Mouse (Mus musculus) lung, postnatal 14 days (tissue): ENCODE results near the gene BC034090.
A peak's percentile ranks its signal among the peaks of the same experiment; 100 is the strongest.
"Not testable (repeated sequence)": the region's sequence is repeated elsewhere in the genome, so short reads cannot be mapped to it uniquely, and the experiment has no call there.

ENCODE experiments used
- DNase-seq: peaks from one replicate; pipeline ENCODE4 v3.0.0; 2021

Gene BC034090

DNA sequence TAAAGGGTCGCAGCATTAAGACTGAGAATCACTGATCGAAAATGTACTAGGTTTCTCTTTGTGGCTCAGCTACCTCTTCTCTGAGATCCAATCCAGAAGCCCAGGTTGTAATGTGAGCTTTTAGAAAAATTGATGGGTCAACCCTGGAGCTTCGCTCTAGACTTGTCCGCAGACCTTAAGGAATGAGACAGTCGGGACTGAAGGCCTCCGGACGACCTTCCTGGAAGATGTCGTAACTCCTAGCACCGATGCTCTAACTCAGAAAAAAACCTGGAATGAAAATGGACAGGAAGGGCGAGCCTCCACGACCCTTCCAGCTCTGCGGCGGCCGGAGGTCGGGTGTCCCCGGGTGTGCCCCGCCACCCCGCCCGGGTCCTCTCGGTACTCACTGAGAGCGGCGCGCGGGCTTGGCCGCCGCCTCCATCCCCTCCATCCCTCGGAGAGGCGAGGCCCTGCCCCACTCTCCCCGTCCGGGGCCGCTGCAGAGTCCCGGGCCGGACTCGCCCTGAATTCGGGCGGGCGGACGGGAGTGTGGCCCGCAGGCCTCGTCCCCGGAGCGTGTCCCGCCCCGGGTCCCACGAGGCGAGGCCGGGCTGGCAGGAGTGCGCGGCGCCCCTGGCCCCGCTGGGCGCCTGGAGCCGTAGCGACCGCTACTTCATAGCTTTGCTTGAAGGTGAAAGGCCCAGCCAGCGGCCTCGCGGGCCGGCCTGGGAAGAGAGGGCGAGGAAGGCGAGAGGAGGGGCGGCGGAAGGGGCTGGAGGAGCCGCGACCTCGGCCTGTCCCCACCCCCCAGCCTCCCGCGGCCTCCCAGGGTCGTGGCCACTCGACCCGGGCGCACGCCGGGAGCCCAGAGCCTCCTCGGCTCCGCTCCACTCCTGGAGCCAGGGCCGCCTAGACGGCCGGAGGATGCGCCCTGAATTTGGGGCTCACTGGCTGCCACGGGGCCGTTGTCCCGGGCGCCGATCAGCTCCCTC lies at the start of gene BC034090:
Gene BC034090, minus strand, starts transcription at position 648 of the 974 bp plus-strand sequence.
- peak; percentile 58 for DNase-seq

DNA sequence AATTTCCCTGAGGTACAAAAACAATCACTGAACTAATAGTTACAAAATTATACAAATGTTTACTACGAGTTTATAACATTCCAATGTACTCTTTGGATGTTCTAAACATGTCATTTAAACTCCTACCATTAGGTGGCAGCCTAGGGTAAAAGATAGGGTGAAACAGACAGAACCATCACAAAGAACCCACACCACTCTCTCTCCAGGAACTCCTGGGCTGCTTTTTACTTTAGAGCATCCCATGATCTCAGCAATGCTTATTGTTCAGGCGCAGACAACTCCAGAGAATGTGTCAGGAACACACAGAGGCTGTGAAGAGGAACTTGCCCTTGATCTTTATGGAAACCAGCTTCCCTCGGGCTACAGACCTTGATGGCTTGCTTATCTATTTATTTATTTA lies 49.2 kb upstream of the BC034090 start:
- DNase-seq, result peak; percentile 51

DNA sequence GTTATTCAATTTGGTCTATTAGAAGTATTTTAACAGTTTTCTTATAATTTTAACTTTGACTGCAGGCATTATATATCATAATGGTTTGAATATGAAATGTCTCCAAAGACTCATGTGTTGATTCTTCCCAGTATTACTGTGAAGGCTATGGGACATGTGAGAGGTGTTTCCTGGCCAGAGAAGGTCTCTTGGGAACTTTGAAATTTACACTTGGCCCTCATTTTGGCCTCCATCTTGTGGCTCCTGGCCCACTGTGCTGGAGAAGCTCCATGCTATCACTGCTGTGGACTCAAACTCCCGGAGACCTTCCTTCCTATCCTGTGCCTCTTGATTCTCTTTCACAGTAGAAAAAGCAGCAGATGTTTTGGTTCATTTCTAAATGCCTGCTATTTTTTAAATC lies 45.2 kb upstream of the BC034090 start:
- DNase-seq, result no peak

DNA sequence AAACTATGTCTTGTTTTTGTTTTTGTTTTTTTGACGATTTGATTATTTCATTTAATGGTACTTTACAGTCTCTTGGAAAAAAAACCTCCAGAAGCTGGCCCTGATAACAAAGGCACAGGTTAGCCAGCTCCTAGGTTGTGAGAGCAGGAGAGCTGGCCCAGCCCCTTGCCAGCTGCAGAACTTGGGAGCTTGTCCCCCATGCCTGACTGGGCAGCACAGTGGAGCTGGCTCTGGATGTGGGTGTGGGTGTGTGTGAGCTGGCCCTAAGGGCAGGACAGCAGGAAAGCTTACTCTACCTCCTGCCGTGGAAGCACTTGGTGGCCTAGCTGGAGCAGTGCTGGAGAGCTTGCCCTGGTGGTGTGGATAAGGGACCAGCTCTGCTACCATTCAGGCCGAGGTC lies 43.8 kb upstream of the BC034090 start:
- DNase-seq, result no peak

DNA sequence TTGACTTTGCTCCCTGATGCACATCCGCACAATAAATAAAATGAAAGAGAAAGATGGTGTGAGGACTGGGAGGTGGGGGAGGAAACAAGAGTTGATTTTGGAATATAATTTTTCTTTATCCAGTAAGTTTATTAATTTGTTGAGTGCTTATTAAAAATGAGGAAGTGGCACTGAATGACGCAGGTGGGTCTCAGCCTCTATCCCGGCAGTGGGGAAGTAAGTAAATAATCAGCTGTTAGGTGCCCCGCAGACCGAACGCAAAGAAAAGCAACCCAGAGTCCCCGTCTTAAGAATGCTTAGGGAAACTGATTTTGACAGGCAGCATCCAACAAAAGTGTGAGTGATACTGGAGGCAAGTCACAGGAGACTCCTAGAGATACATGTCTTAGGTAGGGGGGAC lies 39.6 kb upstream of the BC034090 start:
- no peak for DNase-seq

DNA sequence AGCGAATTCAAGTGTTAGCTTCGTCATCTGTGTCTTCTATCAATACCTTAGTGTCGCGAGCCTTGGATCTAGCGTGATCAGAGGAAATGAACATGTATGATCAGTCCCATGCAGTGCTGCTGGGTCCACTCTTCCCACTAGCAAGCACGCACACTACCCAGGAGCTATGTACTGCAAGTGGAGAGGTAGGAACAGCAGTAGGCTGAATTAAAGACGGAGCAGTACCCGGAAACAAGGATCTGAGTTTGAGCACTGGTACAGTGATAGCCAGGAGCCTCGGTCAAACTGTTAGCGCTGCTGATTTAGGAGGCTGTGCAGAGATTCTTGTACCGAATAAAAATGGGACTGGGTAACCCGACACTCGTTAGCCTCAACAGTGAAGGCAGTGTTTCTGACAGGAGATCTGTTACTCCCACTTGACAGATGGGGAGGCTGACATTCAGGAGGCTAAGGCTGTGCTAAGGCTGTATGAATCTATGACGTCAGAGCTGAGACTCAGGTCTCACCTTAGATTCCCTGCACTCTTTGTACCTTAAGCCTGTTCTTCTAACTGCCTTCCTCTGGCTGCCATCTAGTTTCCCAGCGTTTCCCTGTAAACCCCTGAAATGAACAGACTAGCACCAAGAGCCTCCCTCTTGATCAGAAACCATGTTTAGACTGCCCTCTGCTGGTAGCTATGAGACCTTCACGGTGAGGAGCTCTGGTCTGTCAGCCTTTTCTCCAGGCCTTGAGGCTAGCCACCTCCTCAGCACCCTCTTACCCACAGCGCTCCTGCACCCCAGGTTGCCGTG lies 37.0 kb upstream of the BC034090 start:
- peak; percentile 68 for DNase-seq

DNA sequence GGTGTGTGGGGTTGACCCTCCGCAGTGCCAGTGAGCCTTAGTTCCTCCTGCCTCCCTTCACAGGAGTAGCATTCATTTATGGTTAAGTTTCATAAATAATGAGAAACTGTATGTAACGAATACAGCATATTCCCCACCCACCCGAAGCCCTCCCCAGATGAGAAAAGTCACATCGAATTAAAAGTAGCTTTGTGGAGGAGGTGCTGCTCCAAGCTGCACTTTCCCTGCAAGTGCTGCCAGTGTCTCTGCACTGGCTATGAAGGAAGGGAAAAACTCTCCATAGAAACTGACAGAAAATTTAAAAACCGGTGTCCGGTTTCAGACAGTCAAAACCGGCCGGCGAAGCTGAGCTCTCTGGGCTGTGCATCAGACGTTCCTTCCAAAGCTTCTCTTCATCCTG lies 36.1 kb upstream of the BC034090 start:
- no peak for DNase-seq

DNA sequence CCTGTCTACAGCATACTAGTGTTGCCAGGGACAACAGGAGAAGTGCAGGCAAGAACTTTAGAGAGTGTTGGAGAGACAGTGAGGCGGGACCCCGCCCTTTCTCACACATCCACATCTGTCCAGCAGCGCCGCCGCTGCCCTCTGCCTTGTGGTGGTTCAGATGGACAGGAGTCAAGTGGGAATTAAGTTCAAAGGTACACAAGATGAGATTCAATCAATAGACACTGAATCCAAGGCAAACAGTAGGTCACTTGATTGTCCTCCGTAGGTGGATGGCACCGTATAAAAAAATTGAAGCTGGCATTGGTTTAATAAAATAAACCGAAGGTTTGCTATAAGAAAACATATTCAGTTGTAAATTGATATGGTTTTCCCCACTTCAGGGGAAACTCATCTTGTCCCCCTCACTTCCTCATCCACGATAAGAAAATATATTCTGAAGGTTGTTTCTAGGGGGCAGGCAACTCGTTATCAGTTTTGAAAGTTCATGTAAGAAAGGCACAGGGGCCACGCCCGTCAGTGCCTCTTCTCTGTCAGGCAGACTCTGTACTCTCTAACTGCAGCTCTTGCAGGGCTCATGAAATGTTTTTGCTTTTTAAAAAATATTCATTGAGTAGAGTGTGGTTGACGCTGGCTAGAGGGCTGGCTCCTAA lies 32.3 kb upstream of the BC034090 start:
- no peak for DNase-seq

DNA sequence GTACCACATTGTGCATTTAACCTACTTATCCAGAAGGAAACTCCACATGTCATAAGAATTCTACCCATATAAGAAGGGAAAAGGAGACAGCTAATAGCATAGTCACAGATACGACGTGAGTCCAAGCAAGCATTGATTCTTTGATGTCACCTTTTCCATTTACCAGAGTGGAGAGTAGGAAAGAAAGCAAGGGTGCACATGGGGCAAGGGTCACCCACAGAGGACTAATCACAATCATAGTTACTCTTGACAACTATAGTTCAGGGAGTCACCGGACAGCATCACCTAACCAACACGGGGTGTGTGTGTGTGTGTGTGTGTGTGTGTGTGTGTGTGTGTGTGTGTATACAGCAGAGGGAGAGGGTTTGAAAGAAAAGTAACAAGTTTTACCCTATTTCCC lies 31.5 kb upstream of the BC034090 start:
- no peak for DNase-seq

DNA sequence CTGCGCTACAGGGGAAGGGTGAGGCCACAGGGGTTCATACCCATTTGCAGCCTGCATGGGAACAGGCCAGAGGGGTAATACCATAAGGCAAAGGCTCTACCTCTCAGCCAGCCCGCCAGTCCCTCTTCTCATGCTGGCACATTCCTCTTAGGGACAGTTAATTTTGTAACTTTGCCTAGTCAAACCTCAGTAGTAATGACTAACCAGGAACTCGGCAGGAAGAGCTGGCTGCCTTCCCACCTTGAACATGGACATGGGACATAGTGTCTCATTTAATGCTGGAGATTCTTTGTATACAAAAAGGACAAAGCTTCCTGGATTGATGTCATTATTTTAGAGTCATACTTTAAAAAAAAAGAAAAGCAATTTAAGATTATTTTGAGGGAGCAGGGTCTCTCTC lies 30.7 kb upstream of the BC034090 start:
- peak; percentile 41 for DNase-seq

DNA sequence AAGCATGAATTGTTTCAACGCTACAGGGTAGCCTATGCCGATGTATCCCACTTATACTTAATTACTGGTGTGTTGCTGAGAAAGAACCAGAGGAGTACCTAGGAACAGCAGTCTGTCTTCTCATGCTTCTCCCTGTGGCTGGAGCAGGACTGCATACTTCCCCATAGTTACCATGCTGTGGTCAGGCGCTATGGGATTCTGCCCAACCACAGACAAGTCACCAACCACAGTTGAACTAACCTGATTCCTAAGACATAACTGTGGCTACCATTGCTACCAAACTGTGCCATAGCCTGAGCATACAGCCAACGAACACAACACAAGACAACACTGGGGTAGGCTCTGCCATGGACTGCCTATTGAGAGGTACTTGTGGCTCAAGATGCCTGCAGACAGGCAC lies 28.7 kb upstream of the BC034090 start:
- DNase-seq, result no peak

DNA sequence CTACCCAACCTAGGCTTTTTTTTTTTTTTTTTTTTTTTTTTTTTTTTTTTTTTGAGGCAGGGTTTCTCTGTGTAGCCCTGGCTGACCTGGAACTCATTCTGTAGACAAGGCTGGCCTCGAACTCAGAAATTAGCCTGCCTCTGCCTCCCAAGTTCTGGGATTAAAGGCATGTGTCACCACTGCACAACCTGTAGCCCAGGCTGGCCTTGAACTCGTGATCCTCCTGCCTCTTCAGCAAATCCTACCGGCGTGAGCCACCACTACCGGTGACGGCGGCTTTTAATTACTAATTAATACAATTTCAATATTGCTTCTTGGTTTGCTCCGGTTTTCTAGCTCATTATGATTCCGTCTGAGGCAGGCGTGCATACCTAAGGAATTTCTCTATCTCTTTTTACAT lies 18.3 kb upstream of the BC034090 start:
- not testable (repeated sequence) for DNase-seq

DNA sequence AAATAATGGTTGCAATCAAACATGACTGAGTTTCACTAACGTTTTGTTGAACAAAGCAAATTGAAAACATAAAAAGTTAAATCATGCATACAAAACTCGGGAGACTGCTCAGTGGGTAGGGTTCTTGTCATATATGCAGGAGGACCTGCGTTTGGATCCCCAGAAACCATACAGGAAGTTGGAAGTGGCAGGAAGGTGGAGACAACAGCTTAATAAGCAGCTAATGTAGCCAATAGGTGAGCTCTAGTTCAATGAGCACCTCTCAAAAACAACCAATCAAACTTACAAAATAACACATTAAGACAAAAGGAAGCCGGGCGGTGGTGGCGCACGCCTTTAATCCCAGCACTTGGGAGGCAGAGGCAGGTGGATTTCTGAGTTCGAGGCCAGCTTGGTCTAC lies 10.1 kb upstream of the BC034090 start:
- no peak for DNase-seq

DNA sequence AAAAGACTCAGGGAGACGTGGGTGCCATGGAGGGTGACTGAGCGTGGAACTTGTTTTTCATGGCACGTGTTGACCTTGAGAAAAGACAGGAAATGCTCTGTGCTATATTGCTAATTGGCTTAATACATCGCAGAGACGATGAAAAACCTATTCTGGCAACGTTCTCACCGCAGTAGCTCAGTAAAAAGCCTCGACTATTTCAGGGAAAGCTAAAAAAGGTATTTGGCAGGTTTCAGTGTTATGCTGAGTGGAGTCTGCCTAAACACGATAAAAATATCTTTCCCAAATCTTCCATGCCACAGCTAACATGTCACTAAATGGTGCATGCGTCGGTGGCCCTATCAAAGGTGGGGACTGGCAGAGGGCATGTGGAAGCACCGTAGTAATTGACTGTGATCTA lies 8.9 kb upstream of the BC034090 start:
- no peak for DNase-seq

DNA sequence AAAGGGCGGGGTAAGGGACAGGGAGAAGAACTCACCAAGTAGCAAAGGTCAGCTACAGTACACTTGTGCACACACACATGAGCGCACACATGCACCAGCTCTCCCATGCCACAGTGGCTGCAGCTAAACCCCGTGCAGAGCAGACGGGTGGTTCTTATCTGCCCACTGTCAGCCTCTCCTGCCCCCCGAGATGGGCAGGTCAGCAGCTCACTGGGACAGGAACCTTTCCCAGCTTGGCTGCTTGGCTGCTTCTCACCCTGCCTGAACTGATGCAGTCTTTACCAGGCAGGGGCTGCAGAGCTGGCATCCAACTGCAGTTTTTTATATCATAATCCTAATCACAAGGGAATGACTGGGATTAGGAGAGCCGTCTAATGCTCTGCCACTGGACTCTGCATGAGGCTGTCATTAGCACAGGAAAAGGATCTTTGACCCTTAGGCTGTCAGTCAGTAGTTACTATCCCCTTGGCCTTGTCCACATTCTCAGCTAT lies 8.4 kb upstream of the BC034090 start:
- no peak for DNase-seq

DNA sequence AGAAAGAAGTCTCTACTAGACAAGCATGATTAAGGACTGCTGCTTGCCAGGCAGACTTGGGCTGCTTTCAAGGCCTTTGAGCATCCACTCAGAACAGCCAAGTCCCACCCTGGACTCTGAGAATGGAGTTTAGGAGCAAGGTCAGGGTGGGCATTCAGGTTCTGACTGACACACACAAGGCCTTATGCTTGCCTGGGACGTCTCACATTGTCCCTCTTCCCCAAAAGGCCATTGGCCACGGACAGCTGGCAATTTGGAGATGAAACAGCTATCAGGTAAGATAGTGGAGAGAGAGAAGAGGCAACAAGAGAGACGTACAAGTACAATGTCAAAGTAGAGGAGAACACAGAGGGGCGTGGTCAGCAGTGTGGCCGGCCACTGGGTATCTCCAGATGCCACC lies 7.4 kb upstream of the BC034090 start:
- no peak for DNase-seq

DNA sequence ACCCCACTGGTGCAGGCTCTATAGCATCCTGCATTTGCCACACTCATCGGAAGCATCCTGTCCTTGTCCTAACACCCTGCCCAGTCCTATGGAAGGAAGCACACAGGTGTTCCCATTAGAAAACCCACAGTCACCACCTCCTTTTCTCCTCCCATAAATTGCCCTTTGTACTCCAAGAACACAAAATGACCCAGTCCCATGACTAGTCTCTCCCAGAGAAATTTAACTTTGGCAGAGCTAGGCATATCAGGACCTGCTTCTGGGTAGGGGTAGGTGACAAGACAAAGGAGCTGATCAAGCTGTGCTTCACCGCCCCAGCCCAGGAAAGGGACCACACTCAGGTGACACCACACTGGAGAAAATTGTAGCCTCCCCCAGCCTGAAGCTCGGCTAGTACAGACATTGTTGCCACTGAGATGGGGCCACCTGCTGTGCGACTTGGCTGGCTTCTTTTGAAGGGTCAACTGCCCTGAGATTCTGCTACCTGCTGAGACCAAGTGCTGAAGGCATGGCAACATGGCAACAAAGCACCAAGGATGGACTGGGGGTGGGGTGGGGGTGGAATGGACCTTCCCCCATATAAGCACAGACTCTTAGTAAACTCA lies 6.4 kb upstream of the BC034090 start:
- DNase-seq, result no peak

DNA sequence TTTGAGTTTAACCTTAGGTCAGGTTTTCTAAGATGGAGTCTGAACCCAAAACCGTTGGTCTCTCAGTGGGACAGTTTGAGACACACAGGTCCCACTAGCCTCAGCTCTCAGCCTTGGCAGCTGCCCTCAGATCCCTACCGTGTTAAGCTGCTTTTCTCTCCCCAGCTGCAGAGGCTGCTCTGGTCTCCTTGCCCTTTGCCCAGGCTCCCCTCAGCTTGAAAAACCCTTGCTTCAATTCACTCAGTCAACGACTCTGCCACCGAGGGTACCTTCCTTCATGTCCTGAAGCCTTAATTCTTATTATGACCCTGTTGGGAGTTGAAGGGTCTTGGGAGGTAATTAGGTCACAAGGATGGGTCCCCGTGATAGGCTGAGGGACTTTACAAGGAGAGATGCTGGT lies 5.7 kb upstream of the BC034090 start:
- no peak for DNase-seq

DNA sequence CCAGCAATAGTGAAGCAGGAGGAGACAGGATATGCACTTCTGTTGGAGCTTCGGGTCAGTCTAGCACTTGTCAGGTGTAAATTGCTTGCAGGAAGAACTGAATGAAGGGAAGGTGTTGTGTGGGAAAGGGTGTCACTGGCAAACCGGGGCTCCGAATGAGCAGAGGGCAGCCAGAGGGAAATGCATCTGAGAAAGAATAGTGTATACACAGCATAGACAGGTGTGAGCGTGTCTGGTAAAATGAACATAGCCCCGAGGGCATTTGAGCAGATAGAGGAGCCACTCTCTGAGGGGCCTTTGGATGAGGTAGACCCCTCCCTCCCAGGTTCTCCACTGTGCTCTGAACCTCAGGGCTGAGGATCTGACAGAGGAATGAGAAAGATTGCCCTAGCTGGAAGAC lies 3.8 kb upstream of the BC034090 start:
- no peak for DNase-seq

DNA sequence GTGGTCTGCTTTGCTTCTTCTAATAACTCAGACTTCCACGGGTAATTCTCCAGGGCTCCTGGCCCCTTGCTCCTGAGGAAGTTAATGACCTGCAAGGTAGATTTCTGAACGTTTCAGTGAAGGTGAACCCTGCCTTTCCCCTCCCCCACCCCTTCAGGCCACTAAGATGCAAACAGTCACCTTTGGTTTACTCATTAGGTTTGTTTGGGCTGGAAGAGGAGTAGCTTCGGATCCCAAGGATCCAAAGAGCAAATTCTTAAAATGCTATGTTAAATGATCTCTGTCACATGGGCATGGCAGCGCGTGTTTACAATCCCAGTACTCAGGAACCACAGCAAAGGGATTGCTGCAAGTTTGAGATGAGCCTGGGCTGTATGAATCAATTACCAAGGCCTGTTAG lies 3.2 kb upstream of the BC034090 start:
- DNase-seq, result no peak

DNA sequence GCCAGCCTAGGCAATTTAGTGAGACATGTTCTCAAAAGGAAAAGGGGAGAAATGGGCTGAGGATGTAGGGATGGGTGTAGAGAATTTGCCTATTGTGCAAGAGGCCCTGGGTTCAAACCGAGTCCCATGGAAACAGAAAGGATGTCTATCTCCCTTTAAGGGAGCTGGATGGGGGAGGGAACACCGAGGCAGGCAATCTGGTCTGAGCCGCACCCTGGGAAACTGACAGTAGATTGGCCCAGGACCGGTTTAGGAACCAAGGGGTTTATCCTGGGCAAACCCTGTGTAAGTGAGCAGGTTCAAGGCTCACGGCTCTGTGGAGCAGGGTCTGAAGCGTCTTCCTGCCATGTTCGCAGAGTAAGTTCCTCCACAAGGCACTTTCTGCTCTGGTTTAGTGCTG lies 1.3 kb upstream of the BC034090 start:
- DNase-seq, result no peak

DNA sequence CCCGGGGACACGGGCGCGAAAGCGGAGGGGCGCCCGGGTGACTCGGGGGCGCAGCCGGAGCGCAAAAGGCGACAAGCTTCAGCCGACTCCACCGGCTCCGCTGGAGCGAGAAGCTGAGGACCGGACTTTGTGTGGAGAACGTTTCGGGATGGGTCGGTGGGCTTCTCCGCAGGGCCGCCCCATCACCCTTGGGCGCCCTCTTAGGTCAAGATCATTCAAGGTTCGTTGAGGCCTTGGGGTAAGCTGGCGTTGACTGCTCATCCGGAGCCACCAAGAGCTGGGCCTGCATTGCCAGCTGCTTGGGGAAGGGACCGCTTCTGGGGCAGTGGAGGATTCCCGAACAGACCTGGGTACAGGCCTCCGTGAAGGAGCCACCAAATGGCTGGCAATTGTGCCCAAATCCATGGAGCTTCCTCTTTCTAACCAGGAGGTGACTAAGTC lies 547 bp upstream of the BC034090 start:
- DNase-seq, result peak; percentile 21

DNA sequence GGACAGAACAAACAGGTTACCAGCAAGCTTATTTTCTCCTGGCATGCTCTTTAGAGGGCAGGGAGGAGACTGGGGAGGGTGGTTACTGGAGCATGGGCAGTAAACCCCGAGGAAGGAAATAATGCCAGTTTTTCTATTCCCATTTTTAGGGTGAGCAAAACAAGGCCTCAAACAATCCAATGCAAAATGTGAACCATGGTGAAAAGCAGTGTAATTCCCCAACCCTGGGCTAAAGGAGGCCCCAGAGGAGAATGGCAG lies 1.8 kb downstream of the BC034090 start:
- DNase-seq, result no peak
